Comparison of ENCODE assay signal across 11 mouse cellular contexts in the genomic region with DNA sequence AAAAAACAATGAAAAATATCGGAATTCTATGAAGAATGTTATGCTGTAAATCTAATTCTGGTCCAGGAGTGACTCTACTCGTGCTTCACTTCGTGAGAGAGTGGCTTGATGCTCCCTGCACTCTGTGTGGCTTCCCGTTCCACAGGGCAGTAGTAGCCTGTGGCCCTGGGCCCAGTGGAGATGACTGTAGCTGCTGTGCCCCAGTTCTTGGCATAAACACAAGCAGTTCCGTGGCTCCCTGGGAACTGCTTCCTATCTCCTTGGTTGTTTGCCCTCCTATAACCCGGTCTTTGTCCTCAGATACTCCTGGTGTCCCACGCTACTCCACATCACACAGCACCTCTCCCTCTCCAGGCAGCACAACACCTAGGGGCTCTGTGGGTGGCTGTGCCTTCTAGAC.
DNase-seq lines count a peak whose midpoint lies in the region; ATAC-seq and TF ChIP-seq lines count a peak whose summit lies in the region.
"Had no signal": no experiment of that assay in that cellular context is flagged by ENCODE, and none has a peak within 500 bp of the region (broad histone marks: within the 10 kb centered on the region; RNA-seq: fewer than 3 reads in every experiment).

No protein-coding gene starts in this region.

- H3K9me3 ChIP-seq in forebrain, embryonic 10.5 days: no peaks in the 10 kb centered on the region
- no peaks in the 10 kb centered on the region for H3K9me3 ChIP-seq in forebrain, embryonic 13.5 days (replicated peaks)
- no peaks in the 10 kb centered on the region for H3K9me3 ChIP-seq in limb, embryonic 11.5 days (ENCODE audit: control insufficient read depth, low read length)
- no peaks in the 10 kb centered on the region for H3K9me3 ChIP-seq in limb, embryonic 10.5 days (replicated peaks)
- H3K9me3 ChIP-seq in limb, embryonic 15.5 days: no peaks in the 10 kb centered on the region
- no peaks in the 10 kb centered on the region for H3K9me3 ChIP-seq in stomach, postnatal 0 days (ENCODE audit: control insufficient read depth, low read length)

- ATAC-seq in forebrain, embryonic 13.5 days: no peak
- no peak for ATAC-seq in limb, embryonic 11.5 days (ENCODE audit: insufficient number of reproducible peaks, low FRiP score, low TSS enrichment, low read depth)
- ATAC-seq in limb, embryonic 15.5 days (ENCODE audit: insufficient number of reproducible peaks, low FRiP score, low TSS enrichment, low read depth): no peak
- ATAC-seq in stomach, postnatal 0 days (ENCODE audit: low FRiP score, low TSS enrichment): no peak

- TF ChIP-seq CTCF in stomach, postnatal 0 days (IDR thresholded peaks at IDR 0.05; ENCODE audit: low read depth): no peak

- 87% methylated on average over 7 of the region's 7 CpGs for WGBS in forebrain, embryonic 10.5 days
- WGBS in forebrain, embryonic 13.5 days: 88% methylated on average over 7 of the region's 7 CpGs
- WGBS in limb, embryonic 11.5 days: 87% methylated on average over 7 of the region's 7 CpGs
- WGBS in limb, embryonic 10.5 days: 88% methylated on average over 7 of the region's 7 CpGs
- 77% methylated on average over 7 of the region's 7 CpGs for WGBS in limb, embryonic 15.5 days
- WGBS in stomach, postnatal 0 days: 71% methylated on average over 7 of the region's 7 CpGs

- no peak overlapping the region for H3K4me2 ChIP-seq in forebrain, embryonic 13.5 days
- H3K4me2 ChIP-seq in limb, embryonic 11.5 days (ENCODE audit: low read depth, severe bottlenecking): no peak overlapping the region
- no peak overlapping the region for H3K4me2 ChIP-seq in limb, embryonic 15.5 days
- H3K4me2 ChIP-seq in stomach, postnatal 0 days (replicated peaks; ENCODE audit: low read depth): no peak overlapping the region

- no peaks in the 10 kb centered on the region for H3K36me3 ChIP-seq in forebrain, embryonic 10.5 days (replicated peaks)
- H3K36me3 ChIP-seq in forebrain, embryonic 13.5 days (ENCODE audit: poor library complexity, severe bottlenecking): no peaks in the 10 kb centered on the region
- no peaks in the 10 kb centered on the region for H3K36me3 ChIP-seq in limb, embryonic 11.5 days (ENCODE audit: control insufficient read depth, insufficient read depth, low read length)
- H3K36me3 ChIP-seq in limb, embryonic 10.5 days: no peaks in the 10 kb centered on the region
- no peaks in the 10 kb centered on the region for H3K36me3 ChIP-seq in limb, embryonic 15.5 days
- H3K36me3 ChIP-seq in stomach, postnatal 0 days (ENCODE audit: control insufficient read depth, insufficient read depth, low read length): no peaks in the 10 kb centered on the region

- no peak overlapping the region for H3K4me3 ChIP-seq in forebrain, embryonic 10.5 days
- no peak overlapping the region for H3K4me3 ChIP-seq in forebrain, embryonic 13.5 days
- H3K4me3 ChIP-seq in limb, embryonic 11.5 days (ENCODE audit: low read depth, low read length): no peak overlapping the region
- no peak overlapping the region for H3K4me3 ChIP-seq in limb, embryonic 10.5 days
- no peak overlapping the region for H3K4me3 ChIP-seq in limb, embryonic 15.5 days
- no peak overlapping the region for H3K4me3 ChIP-seq in stomach, postnatal 0 days (ENCODE audit: low read depth, low read length)

- DNase-seq in forebrain, embryonic 10.5 days (ENCODE audit: extremely low spot score, low spot score): no peak
- DNase-seq in limb, embryonic 11.5 days (ENCODE audit: low spot score): no peak
- no peak for DNase-seq in limb, embryonic 10.5 days (ENCODE audit: low spot score)
- DNase-seq in stomach, postnatal 0 days (ENCODE audit: low spot score): no peak
- no peak for DNase-seq in cerebellum, adult 8-10 months
- no peak for DNase-seq in left cerebral cortex, adult 11 months (ENCODE audit: low spot score)
- DNase-seq: B cell, adult 2 months; cerebellum, adult 9-10 months; right cerebral cortex, adult 18-20 months had no signal

- peak overlapping the region; percentile 53; the same call in 1 of the 2 replicates for H3K27ac ChIP-seq in forebrain, embryonic 10.5 days
- no peak overlapping the region for H3K27ac ChIP-seq in forebrain, embryonic 13.5 days
- H3K27ac ChIP-seq in limb, embryonic 11.5 days (replicated peaks; ENCODE audit: low read depth, low read length): peak overlapping the region; percentile 36; the same call in 1 of the 2 replicates
- H3K27ac ChIP-seq in limb, embryonic 10.5 days: no peak overlapping the region
- H3K27ac ChIP-seq in limb, embryonic 15.5 days: peak overlapping the region; percentile 47; the same call in 1 of the 2 replicates
- H3K27ac ChIP-seq in stomach, postnatal 0 days (replicated peaks): peak overlapping the region; percentile 20; the same call in 1 of the 2 replicates

- TF ChIP-seq EP300 in stomach, postnatal 0 days (optimal IDR thresholded peaks at IDR 0.05): no peak

- no peaks in the 10 kb centered on the region for H3K27me3 ChIP-seq in forebrain, embryonic 10.5 days (ENCODE audit: poor library complexity, severe bottlenecking)
- H3K27me3 ChIP-seq in forebrain, embryonic 13.5 days: no peaks in the 10 kb centered on the region
- H3K27me3 ChIP-seq in limb, embryonic 11.5 days (ENCODE audit: control insufficient read depth, insufficient read depth, low read length): no peaks in the 10 kb centered on the region
- H3K27me3 ChIP-seq in limb, embryonic 10.5 days (ENCODE audit: low read depth, poor library complexity, severe bottlenecking): no peaks in the 10 kb centered on the region
- H3K27me3 ChIP-seq in limb, embryonic 15.5 days: no peaks in the 10 kb centered on the region
- no peaks in the 10 kb centered on the region for H3K27me3 ChIP-seq in stomach, postnatal 0 days (ENCODE audit: control insufficient read depth, insufficient read depth, low read length)

- no peak overlapping the region for H3K9ac ChIP-seq in forebrain, embryonic 13.5 days
- no peak overlapping the region for H3K9ac ChIP-seq in limb, embryonic 11.5 days (ENCODE audit: low read length)
- no peak overlapping the region for H3K9ac ChIP-seq in limb, embryonic 15.5 days
- H3K9ac ChIP-seq in stomach, postnatal 0 days (ENCODE audit: low read length): no peak overlapping the region

- H3K4me1 ChIP-seq in forebrain, embryonic 10.5 days: peaks cover 3% of the 10 kb centered on the region; the same call in 1 of the 2 replicates
- H3K4me1 ChIP-seq in forebrain, embryonic 13.5 days: no peaks in the 10 kb centered on the region
- H3K4me1 ChIP-seq in limb, embryonic 11.5 days (ENCODE audit: control insufficient read depth, insufficient read depth, low read length): no peaks in the 10 kb centered on the region
- H3K4me1 ChIP-seq in limb, embryonic 10.5 days: no peaks in the 10 kb centered on the region
- 0 out of 2 replicates have a peak, but pooled peaks cover 2% of the 10 kb centered on the region for H3K4me1 ChIP-seq in limb, embryonic 15.5 days
- H3K4me1 ChIP-seq in stomach, postnatal 0 days (replicated peaks; ENCODE audit: control insufficient read depth, insufficient read depth): no peaks in the 10 kb centered on the region

Comparison
In these comparisons a context has a peak if more than half of its experiments do, and no peak if none do; other contexts are left out.
1. H3K27ac ChIP-seq: peak in forebrain, embryonic 10.5 days (single experiment), limb, embryonic 11.5 days (single experiment), limb, embryonic 15.5 days (single experiment) and stomach, postnatal 0 days (single experiment); none in forebrain, embryonic 13.5 days (single experiment) and limb, embryonic 10.5 days (single experiment).